13 mouse cellular contexts compared by ENCODE assay signal in genomic region chr7:65418366-65418911, GRCm38 (mm10).
A peak's percentile ranks its signal among the peaks of the same experiment; 100 is the strongest.
DNase-seq lines count a peak whose midpoint lies in the region; ATAC-seq and TF ChIP-seq lines count a peak whose summit lies in the region.
"Had no signal": no experiment of that assay in that cellular context is flagged by ENCODE, and none has a peak within 500 bp of the region (broad histone marks: within the 10 kb centered on the region; RNA-seq: fewer than 3 reads in every experiment).

No protein-coding gene starts in this region.

- no peak overlapping the region for H3K9ac ChIP-seq in forebrain, postnatal 0 days
- H3K9ac ChIP-seq in forebrain, embryonic 14.5 days (ENCODE audit: low read length) = no peak overlapping the region
- no peak overlapping the region for H3K9ac ChIP-seq in hindbrain, postnatal 0 days (replicated peaks; ENCODE audit: low read length)
- H3K9ac ChIP-seq in hindbrain, embryonic 13.5 days = no peak overlapping the region
- no peak overlapping the region for H3K9ac ChIP-seq in lung, embryonic 16.5 days (ENCODE audit: low read length)

- TF ChIP-seq CTCF in forebrain, postnatal 0 days (IDR thresholded peaks at IDR 0.05; ENCODE audit: low read depth) = no peak
- TF ChIP-seq CTCF in hindbrain, postnatal 0 days (IDR thresholded peaks at IDR 0.05; ENCODE audit: low read depth) = no peak

- H3K9me3 ChIP-seq in forebrain, postnatal 0 days (ENCODE audit: low read length) = no peaks in the 10 kb centered on the region
- H3K9me3 ChIP-seq in forebrain, embryonic 14.5 days (replicated peaks; ENCODE audit: control insufficient read depth, low read length) = no peaks in the 10 kb centered on the region
- H3K9me3 ChIP-seq in hindbrain, postnatal 0 days (ENCODE audit: low read length) = no peaks in the 10 kb centered on the region
- H3K9me3 ChIP-seq in hindbrain, embryonic 13.5 days = no peaks in the 10 kb centered on the region
- H3K9me3 ChIP-seq in lung, embryonic 16.5 days (ENCODE audit: control insufficient read depth, low read length) = no peaks in the 10 kb centered on the region
- H3K9me3 ChIP-seq: G1E had no signal

- no peak overlapping the region for H3K4me3 ChIP-seq in forebrain, postnatal 0 days (ENCODE audit: low read depth, low read length)
- no peak overlapping the region for H3K4me3 ChIP-seq in forebrain, embryonic 14.5 days (ENCODE audit: low read depth, low read length)
- H3K4me3 ChIP-seq in hindbrain, postnatal 0 days (ENCODE audit: low read length) = no peak overlapping the region
- no peak overlapping the region for H3K4me3 ChIP-seq in hindbrain, embryonic 13.5 days
- no peak overlapping the region for H3K4me3 ChIP-seq in lung, embryonic 16.5 days (ENCODE audit: low read length)

- WGBS in forebrain, postnatal 0 days = 75% methylated on average over 10 of the region's 10 CpGs
- 87% methylated on average over 10 of the region's 10 CpGs for WGBS in forebrain, embryonic 14.5 days
- 75% methylated on average over 10 of the region's 10 CpGs for WGBS in hindbrain, postnatal 0 days
- 83% methylated on average over 10 of the region's 10 CpGs for WGBS in hindbrain, embryonic 13.5 days
- 63% methylated on average over 10 of the region's 10 CpGs for WGBS in lung, embryonic 16.5 days

- no peaks in the 10 kb centered on the region for H3K27me3 ChIP-seq in forebrain, postnatal 0 days (ENCODE audit: insufficient read depth, low read length)
- H3K27me3 ChIP-seq in forebrain, embryonic 14.5 days (replicated peaks; ENCODE audit: control insufficient read depth, insufficient read depth, low read length) = no peaks in the 10 kb centered on the region
- H3K27me3 ChIP-seq in hindbrain, postnatal 0 days (ENCODE audit: insufficient read depth, low read length) = no peaks in the 10 kb centered on the region
- H3K27me3 ChIP-seq in hindbrain, embryonic 13.5 days = no peaks in the 10 kb centered on the region
- no peaks in the 10 kb centered on the region for H3K27me3 ChIP-seq in lung, embryonic 16.5 days (ENCODE audit: control insufficient read depth, insufficient read depth, low read depth, low read length)

- H3K4me2 ChIP-seq in forebrain, postnatal 0 days (ENCODE audit: low read depth) = no peak overlapping the region
- H3K4me2 ChIP-seq in forebrain, embryonic 14.5 days (ENCODE audit: low read length) = no peak overlapping the region
- no peak overlapping the region for H3K4me2 ChIP-seq in hindbrain, postnatal 0 days (ENCODE audit: low read depth, low read length)
- H3K4me2 ChIP-seq in hindbrain, embryonic 13.5 days = no peak overlapping the region
- no peak overlapping the region for H3K4me2 ChIP-seq in lung, embryonic 16.5 days (ENCODE audit: low read depth, low read length)

- H3K4me1 ChIP-seq in forebrain, postnatal 0 days (ENCODE audit: insufficient read depth) = peaks cover 13% of the 10 kb centered on the region
- no peaks in the 10 kb centered on the region; the same call in none of the 2 replicates for H3K4me1 ChIP-seq in forebrain, embryonic 14.5 days (ENCODE audit: control insufficient read depth, insufficient read depth, low read length)
- 0 out of 2 replicates have a peak, but pooled peaks cover 10% of the 10 kb centered on the region for H3K4me1 ChIP-seq in hindbrain, postnatal 0 days (ENCODE audit: insufficient read depth, low read length)
- peaks cover 27% of the 10 kb centered on the region for H3K4me1 ChIP-seq in hindbrain, embryonic 13.5 days (replicated peaks)
- H3K4me1 ChIP-seq in lung, embryonic 16.5 days (replicated peaks; ENCODE audit: control insufficient read depth, insufficient read depth, low read length) = peaks cover 24% of the 10 kb centered on the region

- peak overlapping the region; percentile 15; the same call in 1 of the 2 replicates for H3K27ac ChIP-seq in forebrain, postnatal 0 days (ENCODE audit: low read depth, low read length)
- H3K27ac ChIP-seq in forebrain, embryonic 14.5 days (ENCODE audit: low read depth, low read length) = no peak overlapping the region
- peak overlapping the region; percentile 58; the same call in 1 of the 2 replicates for H3K27ac ChIP-seq in hindbrain, postnatal 0 days
- H3K27ac ChIP-seq in hindbrain, embryonic 13.5 days = no peak overlapping the region; the same call in 1 of the 2 replicates
- peak overlapping the region; percentile 16; the same call in 1 of the 2 replicates for H3K27ac ChIP-seq in lung, embryonic 16.5 days (ENCODE audit: low read length)

- H3K36me3 ChIP-seq in forebrain, postnatal 0 days (ENCODE audit: insufficient read depth) = no peaks in the 10 kb centered on the region
- no peaks in the 10 kb centered on the region for H3K36me3 ChIP-seq in forebrain, embryonic 14.5 days (ENCODE audit: control insufficient read depth, insufficient read depth, low read length)
- H3K36me3 ChIP-seq in hindbrain, postnatal 0 days (ENCODE audit: insufficient read depth, low read length) = no peaks in the 10 kb centered on the region
- no peaks in the 10 kb centered on the region for H3K36me3 ChIP-seq in hindbrain, embryonic 13.5 days
- no peaks in the 10 kb centered on the region for H3K36me3 ChIP-seq in lung, embryonic 16.5 days (ENCODE audit: control insufficient read depth, insufficient read depth, low read length)
- H3K36me3 ChIP-seq: G1E had no signal

- no peak for DNase-seq in forebrain, postnatal 0 days
- no peak for DNase-seq in forebrain, embryonic 14.5 days (ENCODE audit: low spot score)
- no peak for DNase-seq in hindbrain, postnatal 0 days (ENCODE audit: low spot score)
- no peak for DNase-seq in lung, postnatal 25 days (ENCODE audit: low spot score)
- peak; percentile 32 for DNase-seq in kidney, postnatal 10 days
- no peak for DNase-seq in embryo, embryonic 9.5 days (ENCODE audit: extremely low spot score)
- DNase-seq: cerebellum, adult 18-20 months; liver; lung, postnatal 4 days; retina, postnatal 1 day had no signal

- ATAC-seq in forebrain, postnatal 0 days = no peak
- ATAC-seq in forebrain, embryonic 14.5 days = no peak
- no peak for ATAC-seq in hindbrain, postnatal 0 days
- ATAC-seq in hindbrain, embryonic 13.5 days (ENCODE audit: low FRiP score) = no peak
- ATAC-seq in lung, embryonic 16.5 days (ENCODE audit: low read depth) = no peak

Comparison
In these comparisons a context has a peak if more than half of its experiments do, and no peak if none do; other contexts are left out.
1. H3K27ac ChIP-seq: peak in forebrain, postnatal 0 days (single experiment), hindbrain, postnatal 0 days (single experiment) and lung, embryonic 16.5 days (single experiment); none in forebrain, embryonic 14.5 days (single experiment) and hindbrain, embryonic 13.5 days (single experiment).